Comparison of ENCODE assay signal across 8 mouse cellular contexts in genomic region chr12:91745758-91746290, GRCm38 (mm10). TPM values are rescaled to one million over a fixed set of nuclear protein-coding genes. Genes with fewer than 3 reads are reported as not detected.
DNase-seq lines count a peak whose midpoint lies in the region; ATAC-seq lines count a peak whose summit lies in the region.

No protein-coding gene starts in this region.

- H3K4me2 ChIP-seq in forebrain, embryonic 15.5 days (replicated peaks) = no peak overlapping the region
- H3K4me2 ChIP-seq in heart, embryonic 15.5 days = peak overlapping the region; percentile 3; the same call in 1 of the 2 replicates
- H3K4me2 ChIP-seq in limb, embryonic 15.5 days = no peak overlapping the region
- no peak overlapping the region for H3K4me2 ChIP-seq in stomach, embryonic 14.5 days (replicated peaks; ENCODE audit: low read depth, low read length)

- ATAC-seq in forebrain, embryonic 15.5 days (replicated peaks) = no peak
- peak; percentile 50; the same call in 1 of the 2 replicates for ATAC-seq in heart, embryonic 15.5 days (replicated peaks; ENCODE audit: insufficient number of reproducible peaks, insufficient read depth, low FRiP score, low read depth)
- peak; percentile 67; the same call in 1 of the 2 replicates for ATAC-seq in limb, embryonic 15.5 days (ENCODE audit: insufficient number of reproducible peaks, low FRiP score, low TSS enrichment, low read depth)
- peak; percentile 74; the same call in 1 of the 2 replicates for ATAC-seq in stomach, embryonic 14.5 days (ENCODE audit: insufficient number of reproducible peaks, insufficient read depth, low FRiP score, low read depth)

- 0 out of 2 replicates have a peak overlapping the region, but pooled peaks have one; percentile 10 for H3K4me3 ChIP-seq in forebrain, embryonic 10.5 days
- H3K4me3 ChIP-seq in forebrain, embryonic 15.5 days = no peak overlapping the region
- H3K4me3 ChIP-seq in heart, embryonic 15.5 days = no peak overlapping the region
- no peak overlapping the region for H3K4me3 ChIP-seq in limb, embryonic 15.5 days
- no peak overlapping the region for H3K4me3 ChIP-seq in stomach, embryonic 14.5 days (ENCODE audit: low read depth, low read length)

- peak overlapping the region; percentile 66 for H3K27ac ChIP-seq in forebrain, embryonic 10.5 days
- no peak overlapping the region for H3K27ac ChIP-seq in forebrain, embryonic 15.5 days (replicated peaks)
- H3K27ac ChIP-seq in heart, embryonic 15.5 days = no peak overlapping the region
- peak overlapping the region; percentile 38; the same call in 1 of the 2 replicates for H3K27ac ChIP-seq in limb, embryonic 15.5 days
- H3K27ac ChIP-seq in stomach, embryonic 14.5 days (ENCODE audit: low read length) = no peak overlapping the region

- no peaks in the 10 kb centered on the region for H3K9me3 ChIP-seq in forebrain, embryonic 10.5 days
- H3K9me3 ChIP-seq in forebrain, embryonic 15.5 days = no peaks in the 10 kb centered on the region
- H3K9me3 ChIP-seq in heart, embryonic 15.5 days (replicated peaks) = no peaks in the 10 kb centered on the region
- no peaks in the 10 kb centered on the region for H3K9me3 ChIP-seq in limb, embryonic 15.5 days
- H3K9me3 ChIP-seq in stomach, embryonic 14.5 days (ENCODE audit: control insufficient read depth, low read depth, low read length) = no peaks in the 10 kb centered on the region

- H3K27me3 ChIP-seq in forebrain, embryonic 10.5 days (ENCODE audit: poor library complexity, severe bottlenecking) = no peaks in the 10 kb centered on the region
- H3K27me3 ChIP-seq in forebrain, embryonic 15.5 days = no peaks in the 10 kb centered on the region
- no peaks in the 10 kb centered on the region for H3K27me3 ChIP-seq in heart, embryonic 15.5 days
- no peaks in the 10 kb centered on the region for H3K27me3 ChIP-seq in limb, embryonic 15.5 days
- no peaks in the 10 kb centered on the region for H3K27me3 ChIP-seq in stomach, embryonic 14.5 days (ENCODE audit: control insufficient read depth, insufficient read depth, low read length)

- H3K9ac ChIP-seq in forebrain, embryonic 15.5 days (replicated peaks) = no peak overlapping the region
- H3K9ac ChIP-seq in heart, embryonic 15.5 days = no peak overlapping the region
- H3K9ac ChIP-seq in limb, embryonic 15.5 days = no peak overlapping the region
- no peak overlapping the region for H3K9ac ChIP-seq in stomach, embryonic 14.5 days (replicated peaks; ENCODE audit: low read depth, low read length)

- 82% methylated on average over 11 of the region's 11 CpGs for WGBS in forebrain, embryonic 10.5 days
- WGBS in forebrain, embryonic 15.5 days = 36% methylated on average over 11 of the region's 11 CpGs
- 25% methylated on average over 11 of the region's 11 CpGs for WGBS in heart, embryonic 15.5 days
- WGBS in limb, embryonic 15.5 days = 40% methylated on average over 11 of the region's 11 CpGs
- WGBS in stomach, embryonic 14.5 days = 47% methylated on average over 11 of the region's 11 CpGs

- peaks cover 24% of the 10 kb centered on the region for H3K36me3 ChIP-seq in forebrain, embryonic 10.5 days (replicated peaks)
- H3K36me3 ChIP-seq in forebrain, embryonic 15.5 days = no peaks in the 10 kb centered on the region
- no peaks in the 10 kb centered on the region for H3K36me3 ChIP-seq in heart, embryonic 15.5 days
- 0 out of 2 replicates have a peak, but pooled peaks cover 3% of the 10 kb centered on the region for H3K36me3 ChIP-seq in limb, embryonic 15.5 days
- H3K36me3 ChIP-seq in stomach, embryonic 14.5 days (ENCODE audit: control insufficient read depth, insufficient read depth, low read length) = no peaks in the 10 kb centered on the region

- DNase-seq in forebrain, embryonic 10.5 days (ENCODE audit: extremely low spot score, low spot score) = no peak
- DNase-seq in c-Kit-negative CD71-positive TER-119-positive erythroid progenitor cells, embryonic 14.5 days (ENCODE audit: low read depth, low spot score) = peak; percentile 85
- no peak for DNase-seq in layer of hippocampus, adult 9-11 months
- no peak for DNase-seq in layer of hippocampus, adult 9-10 months (ENCODE audit: low spot score)

- peaks cover 17% of the 10 kb centered on the region for H3K4me1 ChIP-seq in forebrain, embryonic 10.5 days
- H3K4me1 ChIP-seq in forebrain, embryonic 15.5 days = peaks cover 29% of the 10 kb centered on the region
- peaks cover 13% of the 10 kb centered on the region for H3K4me1 ChIP-seq in heart, embryonic 15.5 days (replicated peaks)
- H3K4me1 ChIP-seq in limb, embryonic 15.5 days = peaks cover 11% of the 10 kb centered on the region; the same call in 1 of the 2 replicates
- H3K4me1 ChIP-seq in stomach, embryonic 14.5 days (ENCODE audit: control insufficient read depth, insufficient read depth, low read length) = 0 out of 2 replicates have a peak, but pooled peaks cover 4% of the 10 kb centered on the region

RNA-seq across cellular contexts. Expression of gene Ston2, which starts 42.4 kb away (rescaled TPM):
- polyA plus RNA-seq in forebrain, embryonic 10.5 days (2016; fragmentation: Nextera tagmentation; extraction: Ambion mirVana) = 11.4 and 11.5 TPM in 2 replicates
- 6.2 and 7.5 TPM in 2 replicates for polyA plus RNA-seq in forebrain, embryonic 15.5 days (2015; fragmentation: Nextera tagmentation; extraction: Ambion mirVana)
- 1.6 and 4.8 TPM in 2 replicates for polyA plus RNA-seq in heart, embryonic 15.5 days (2015; fragmentation: Nextera tagmentation; extraction: Ambion mirVana)
- 12.1 and 14.3 TPM in 2 replicates for polyA plus RNA-seq in limb, embryonic 15.5 days (2015; fragmentation: Nextera tagmentation; extraction: Ambion mirVana)
- 16.4 and 18.3 TPM in 2 replicates for polyA plus RNA-seq in stomach, embryonic 14.5 days (2014; fragmentation: Nextera tagmentation; extraction: Ambion mirVana)

Comparison
In these comparisons a context has a peak if more than half of its experiments do, and no peak if none do; other contexts are left out.
1. H3K27ac ChIP-seq: peak in forebrain, embryonic 10.5 days (single experiment) and limb, embryonic 15.5 days (single experiment); none in forebrain, embryonic 15.5 days (single experiment), heart, embryonic 15.5 days (single experiment) and stomach, embryonic 14.5 days (single experiment).